Comparison of ENCODE assay signal across 8 mouse cellular contexts in the genomic region with DNA sequence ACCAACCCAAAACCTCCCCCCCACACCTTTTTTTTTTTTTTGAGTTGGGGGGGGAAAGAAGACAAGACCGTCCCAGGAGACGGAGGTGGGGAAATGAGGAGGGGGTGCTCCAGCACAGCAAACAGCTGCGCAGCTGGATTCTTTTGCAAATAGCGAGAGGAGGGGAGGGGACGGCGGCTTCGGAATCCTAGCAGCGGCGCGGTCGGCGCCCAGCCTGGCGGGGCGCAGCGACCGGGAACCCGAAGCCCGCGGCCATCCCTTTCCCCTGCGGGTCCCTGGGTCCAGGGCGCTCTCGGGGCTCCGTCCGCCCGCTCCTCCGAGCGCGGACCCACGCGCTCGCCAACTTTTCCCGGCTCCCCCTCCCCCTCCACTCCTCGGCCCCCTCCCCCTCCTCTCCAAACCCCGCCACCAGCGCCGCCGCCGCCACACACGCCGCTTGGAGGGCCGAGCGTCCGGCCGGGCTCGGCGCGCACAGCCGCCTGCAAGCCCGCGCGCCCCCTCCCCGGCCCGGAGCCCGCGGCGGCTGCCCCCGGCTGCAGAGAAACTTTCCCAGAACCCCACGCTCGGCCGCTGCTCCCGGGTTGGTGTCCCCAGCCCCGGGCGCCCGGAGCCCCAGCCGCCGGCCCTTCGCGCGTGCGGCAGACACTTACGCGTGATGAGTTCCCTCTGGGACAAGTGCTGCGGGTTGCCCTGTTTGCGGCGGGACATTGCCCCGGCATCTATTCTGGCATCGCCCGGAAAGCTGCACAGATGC. TPM values are rescaled to one million over a fixed set of nuclear protein-coding genes. Genes with fewer than 3 reads are reported as not detected.
DNase-seq lines count a peak whose midpoint lies in the region; ATAC-seq and TF ChIP-seq lines count a peak whose summit lies in the region.

No protein-coding gene starts in this region.

- TF ChIP-seq CTCF in kidney, adult 2 months (conservative IDR thresholded peaks at IDR 0.05; ENCODE audit: insufficient read depth, insufficient read length, low read depth, low read length): no peak

- intact Hi-C loops in left cerebral cortex, postnatal 25 days (cut with DNase I): loop anchor here (5.0 to 10.0 kb wide), 3 partner anchors 1525 to 1698 kb away; no protein-coding TSS in a partner anchor

- no peak for DNase-seq in kidney, adult 2 months
- no peak for DNase-seq in kidney, postnatal 14 days
- DNase-seq in hindbrain, embryonic 10.5 days (ENCODE audit: low spot score): peak; percentile 73
- peak; percentile 75 for DNase-seq in thymus, postnatal 4 days
- no peak for DNase-seq in left cerebral cortex, postnatal 25 days (ENCODE audit: low spot score in 2 of 2)
- DNase-seq in spleen, postnatal 36 days (ENCODE audit: low spot score in 2 of 2): no peak

- no peak for ATAC-seq in midbrain, embryonic 12.5 days (ENCODE audit: low FRiP score, low read depth)

- 1% methylated on average over 65 of the region's 78 CpGs for WGBS in kidney, adult 2 months
- WGBS in hindbrain, embryonic 10.5 days: under 1% methylated on average over 78 of the region's 78 CpGs
- under 1% methylated on average over 52 of the region's 78 CpGs for WGBS in midbrain, embryonic 12.5 days

- H3K36me3 ChIP-seq in kidney, adult 2 months (ENCODE audit: control insufficient read depth, insufficient read depth, low read length): no peaks in the 10 kb centered on the region
- H3K36me3 ChIP-seq in hindbrain, embryonic 10.5 days: no peaks in the 10 kb centered on the region
- no peaks in the 10 kb centered on the region for H3K36me3 ChIP-seq in midbrain, embryonic 12.5 days

- peak overlapping the region; percentile 90 for H3K9ac ChIP-seq in midbrain, embryonic 12.5 days (replicated peaks)

- peak overlapping the region; percentile 29 for H3K4me3 ChIP-seq in kidney, adult 2 months (ENCODE audit: insufficient read depth, low read depth, low read length)
- H3K4me3 ChIP-seq in brown adipose tissue, adult 24 weeks (ENCODE audit: insufficient read depth, low read depth, low read length): peak overlapping the region; percentile 25; the same call in 1 of the 2 replicates
- peak overlapping the region; percentile 69 for H3K4me3 ChIP-seq in hindbrain, embryonic 10.5 days
- peak overlapping the region; percentile 94 for H3K4me3 ChIP-seq in midbrain, embryonic 12.5 days

- no peak overlapping the region for H3K27ac ChIP-seq in kidney, adult 2 months (ENCODE audit: insufficient read depth, low read depth, low read length)
- no peak overlapping the region for H3K27ac ChIP-seq in brown adipose tissue, adult 24 weeks (replicated peaks; ENCODE audit: low read depth, low read length)
- peak overlapping the region; percentile 95 for H3K27ac ChIP-seq in hindbrain, embryonic 10.5 days
- H3K27ac ChIP-seq in midbrain, embryonic 12.5 days (replicated peaks): peak overlapping the region; percentile 81

- peaks cover 7% of the 10 kb centered on the region for H3K27me3 ChIP-seq in kidney, adult 2 months (replicated peaks; ENCODE audit: control insufficient read depth, insufficient read depth, low read length)
- peaks cover 90% of the 10 kb centered on the region for H3K27me3 ChIP-seq in hindbrain, embryonic 10.5 days (ENCODE audit: insufficient read depth, poor library complexity, severe bottlenecking)
- H3K27me3 ChIP-seq in midbrain, embryonic 12.5 days: peaks cover 18% of the 10 kb centered on the region

- H3K4me1 ChIP-seq in kidney, adult 2 months (ENCODE audit: control insufficient read depth, insufficient read depth, low read length): no peaks in the 10 kb centered on the region
- H3K4me1 ChIP-seq in brown adipose tissue, adult 24 weeks (ENCODE audit: control insufficient read depth, insufficient read depth, insufficient read length, low read length): no peaks in the 10 kb centered on the region
- H3K4me1 ChIP-seq in hindbrain, embryonic 10.5 days (replicated peaks): peaks cover 60% of the 10 kb centered on the region
- H3K4me1 ChIP-seq in midbrain, embryonic 12.5 days: peaks cover 55% of the 10 kb centered on the region

- TF ChIP-seq POLR2A in kidney, adult 2 months (IDR thresholded peaks at IDR 0.05; ENCODE audit: low read depth, low read length): no peak

- no peaks in the 10 kb centered on the region for H3K9me3 ChIP-seq in hindbrain, embryonic 10.5 days
- H3K9me3 ChIP-seq in midbrain, embryonic 12.5 days: no peaks in the 10 kb centered on the region

- peak overlapping the region; percentile 70 for H3K4me2 ChIP-seq in midbrain, embryonic 12.5 days (replicated peaks)

RNA-seq across cellular contexts. Expression of a gene that starts 0.8 kb away (rescaled TPM):
- polyA plus RNA-seq in kidney, adult 2 months (2012; rRNA removed): 4.9 and 5.4 TPM in 2 replicates
- polyA plus RNA-seq in brown adipose tissue, adult 24 weeks (2012; ENCODE audit: insufficient read depth, insufficient read length, missing spikeins): 0.29 TPM in 1 of 2 replicates, not detected in the other
- polyA plus RNA-seq in hindbrain, embryonic 10.5 days (2016; fragmentation: Nextera tagmentation; extraction: Ambion mirVana): 3.0 and 3.3 TPM in 2 replicates
- 16.1 and 19.5 TPM in 2 replicates for polyA plus RNA-seq in midbrain, embryonic 12.5 days (2016; fragmentation: Nextera tagmentation; extraction: Ambion mirVana)
- total RNA-seq in left cerebral cortex, postnatal 25 days (2021): 10 to 100 TPM; 54.4 to 71.5 TPM

Comparison
In these comparisons a context has a peak if more than half of its experiments do, and no peak if none do; other contexts are left out.
1. DNase-seq: peak in hindbrain, embryonic 10.5 days (single experiment) and thymus, postnatal 4 days (single experiment); none in kidney, adult 2 months (single experiment), kidney, postnatal 14 days (single experiment), left cerebral cortex, postnatal 25 days (0 of 2) and spleen, postnatal 36 days (0 of 2).
2. H3K27ac ChIP-seq: peak in hindbrain, embryonic 10.5 days (single experiment) and midbrain, embryonic 12.5 days (single experiment); none in kidney, adult 2 months (single experiment) and brown adipose tissue, adult 24 weeks (single experiment).
3. H3K4me3 ChIP-seq: peak in every context shown above with its lines; median percentile 94 in midbrain, embryonic 12.5 days; 69 in hindbrain, embryonic 10.5 days; 29 in kidney, adult 2 months; 25 in brown adipose tissue, adult 24 weeks.